Mouse (Mus musculus): Measurements from ENCODE around the gene Csad.

Csad gene

DNA sequence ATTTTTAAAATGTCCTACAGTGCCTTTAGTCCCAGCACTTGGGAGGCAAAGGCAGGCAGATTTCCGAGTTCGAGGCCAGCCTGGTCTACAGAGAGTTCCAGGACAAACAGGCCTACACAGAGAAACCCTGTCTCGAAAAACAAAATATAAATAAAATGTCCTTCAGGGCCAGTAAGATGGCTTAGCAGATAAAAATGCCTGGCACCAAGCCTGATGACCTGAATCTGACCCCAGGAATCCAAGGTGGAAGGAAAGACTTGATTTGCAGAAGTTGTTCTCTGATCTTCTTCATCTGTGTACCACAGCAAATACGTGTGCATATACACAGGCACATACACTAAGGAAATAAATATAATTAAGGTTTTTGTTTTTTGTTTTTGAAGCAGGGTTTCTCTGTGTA is 9.2 kb downstream of the Csad start:
- DNase-seq: no peak

DNA sequence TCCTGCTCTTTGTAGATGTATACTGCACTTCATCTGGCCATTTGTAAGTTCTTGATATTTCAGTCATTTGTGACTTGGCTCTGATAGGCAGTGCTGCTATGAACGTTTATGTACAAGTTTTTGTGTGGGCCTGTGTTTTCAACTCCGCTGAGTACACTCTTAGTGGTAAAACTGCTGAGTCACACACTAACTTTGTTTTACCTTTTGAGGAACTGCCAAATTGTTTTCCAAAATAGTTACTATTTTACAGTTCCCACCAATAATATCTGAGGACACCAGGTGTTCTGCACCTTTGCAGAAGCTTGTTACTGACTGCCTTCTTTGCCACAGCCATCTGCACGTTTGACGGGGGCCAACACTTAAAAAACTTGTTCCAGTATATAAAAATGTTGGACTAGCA is 10.1 kb downstream of the Csad start:
- no peak for DNase-seq

DNA sequence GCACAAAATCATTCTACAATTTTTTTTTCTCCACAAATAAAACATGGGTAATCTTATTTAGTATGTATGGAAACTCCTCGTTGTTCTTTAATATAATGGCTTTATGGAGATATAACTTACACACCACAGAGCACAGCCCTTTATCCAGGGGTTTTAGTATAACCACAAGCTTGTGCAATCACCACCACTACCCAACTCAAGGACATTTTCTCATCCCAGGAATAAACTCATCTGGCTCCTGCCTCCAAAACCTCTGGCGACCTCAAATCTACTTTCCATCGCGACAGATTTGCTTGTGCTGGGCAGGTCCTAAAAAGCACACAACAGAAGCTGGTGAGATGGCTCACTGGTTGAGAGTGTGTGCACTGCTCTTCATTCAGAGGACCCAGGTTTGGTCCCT is 10.9 kb downstream of the Csad start:
- DNase-seq: no peak

DNA sequence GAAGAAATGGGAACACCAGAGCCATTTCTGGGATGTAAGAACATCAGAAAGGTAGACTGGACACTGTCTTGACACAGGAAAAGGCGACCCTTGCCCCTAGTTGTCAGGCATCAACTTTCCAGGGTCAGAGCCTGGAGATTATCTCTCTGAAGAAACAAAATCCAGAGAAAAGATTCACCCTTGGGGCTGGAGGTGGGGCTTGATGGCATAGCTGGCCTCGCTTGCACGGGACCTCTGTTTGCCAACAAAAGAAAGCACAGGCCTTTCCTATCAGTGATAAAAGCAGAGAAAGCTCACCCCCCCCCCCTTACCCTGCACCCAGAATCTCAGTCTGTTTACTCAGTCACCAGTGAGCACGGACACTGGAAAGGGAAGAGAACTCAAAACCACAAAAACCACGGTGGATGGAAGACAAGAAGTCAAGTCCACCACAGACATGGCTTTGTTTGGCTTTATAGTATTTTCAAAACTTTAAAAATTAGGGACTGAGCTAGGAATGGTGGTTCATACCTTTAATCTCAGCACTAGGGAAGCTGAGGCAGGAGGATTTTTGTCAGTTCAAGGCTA is 11.6 kb downstream of the Csad start:
- DNase-seq: no peak

DNA sequence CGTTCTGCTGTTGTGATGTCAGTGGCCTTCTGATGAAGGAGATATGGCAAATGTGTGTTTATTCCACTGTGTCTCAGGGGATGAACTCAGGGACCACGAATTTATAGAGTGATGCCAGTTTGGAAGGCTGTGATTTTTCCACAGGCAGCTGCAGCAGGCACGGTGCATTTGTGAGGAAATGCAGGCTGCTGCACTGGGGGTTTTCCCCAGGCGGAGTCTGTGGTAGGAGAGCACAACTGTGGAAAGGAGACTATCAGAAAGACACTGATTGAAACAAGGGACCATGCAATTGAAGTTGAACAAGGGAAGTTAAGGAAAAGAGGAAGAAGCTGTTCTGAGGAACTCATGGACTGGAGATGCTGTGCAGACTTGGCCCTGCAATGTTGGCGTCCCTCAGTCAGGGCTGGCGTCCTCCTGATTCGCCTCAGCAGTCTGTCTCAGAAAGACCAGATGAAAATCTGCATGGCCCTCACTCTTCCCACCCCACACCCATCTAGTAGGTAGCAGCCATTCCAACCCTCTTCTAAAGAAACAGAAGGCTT is 12.2 kb downstream of the Csad start:
- no peak for DNase-seq

GRCm38 (mm10) chr15:102191699-102192098 is 12.8 kb downstream of the Csad start:
- no peak for DNase-seq

DNA sequence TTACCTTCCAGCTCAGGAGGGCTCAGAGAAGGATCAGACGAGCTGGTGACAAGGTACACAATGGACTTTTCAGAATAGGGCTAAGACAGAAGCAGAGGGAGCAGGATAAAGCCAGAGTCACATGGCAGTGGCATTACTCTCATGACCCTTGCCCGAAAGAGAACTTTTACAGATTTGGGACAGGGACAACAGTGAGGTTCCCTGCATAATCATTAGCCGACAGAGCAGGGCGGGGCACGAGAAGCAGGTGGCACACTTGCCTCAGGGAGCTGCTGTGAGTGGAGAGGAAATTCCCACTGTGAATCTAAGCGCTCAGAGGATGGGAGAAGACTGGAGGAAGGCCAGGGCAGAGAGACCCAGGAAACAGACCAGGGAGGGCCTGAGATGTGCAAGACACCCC is 15.6 kb downstream of the Csad start:
- no peak for DNase-seq

DNA sequence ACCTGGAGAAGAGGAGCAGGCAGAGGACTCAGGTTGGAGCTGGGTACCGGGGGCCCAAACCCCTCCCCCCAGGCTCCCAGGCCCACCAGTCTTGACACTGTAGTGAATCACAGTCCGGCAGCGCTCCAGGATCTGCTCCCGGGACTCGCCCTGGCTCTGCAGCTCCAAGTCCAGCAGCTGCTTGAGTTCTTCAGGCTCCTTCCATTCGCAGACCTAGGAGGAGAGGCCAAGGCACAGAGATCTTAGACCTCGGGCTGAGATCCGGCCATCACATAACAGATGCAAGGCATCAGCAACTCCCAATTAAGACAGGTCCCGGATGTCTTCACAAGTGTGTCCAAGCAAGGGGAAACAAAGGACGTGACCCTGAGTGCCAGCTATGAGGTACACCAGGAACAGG is 16.4 kb downstream of the Csad start:
- no peak for DNase-seq

GRCm38 (mm10) chr15:102186239-102186638 is 18.3 kb downstream of the Csad start:
- DNase-seq: no peak

DNA sequence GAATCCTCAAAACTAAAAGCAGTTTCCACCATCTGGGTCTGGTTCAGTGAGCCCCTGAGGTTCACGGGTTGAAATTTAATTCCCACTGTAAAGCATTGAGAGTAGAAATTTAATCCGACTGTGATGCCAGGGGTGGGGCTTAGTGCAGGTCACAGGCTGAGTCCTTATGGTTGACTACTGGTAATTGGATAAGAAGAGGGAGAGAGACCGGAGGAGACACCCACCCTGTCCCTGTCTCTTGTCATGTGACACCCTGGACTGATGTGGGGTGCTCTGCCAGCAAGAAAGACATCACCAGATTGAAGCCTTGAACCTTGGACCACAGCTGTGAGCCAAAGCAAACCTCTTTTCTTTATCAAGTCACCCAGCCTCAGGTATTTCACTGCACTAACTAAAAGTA is 21.4 kb downstream of the Csad start:
- DNase-seq: no peak

GRCm38 (mm10) chr15:102179924-102180323 is 24.6 kb downstream of the Csad start:
- DNase-seq: no peak

DNA sequence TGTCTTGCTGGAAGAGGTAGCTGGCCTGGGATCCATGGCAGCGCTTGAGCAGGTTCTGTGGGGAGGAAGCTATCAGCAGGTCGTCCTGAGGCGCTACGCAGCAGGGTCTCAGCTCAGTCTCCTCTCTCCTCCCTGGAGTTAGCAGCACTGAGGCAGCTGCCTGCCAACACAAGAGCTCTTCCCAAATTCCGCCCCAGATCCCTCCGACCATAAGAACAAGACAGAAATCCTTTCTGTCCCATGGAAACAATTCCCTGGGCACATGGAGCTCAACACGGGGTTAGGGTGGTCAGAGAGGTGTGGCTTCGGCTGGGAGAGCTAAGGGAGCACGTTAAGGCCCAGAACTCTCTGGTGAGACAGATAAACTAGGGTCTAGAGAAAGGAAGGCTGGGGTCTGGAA is 25.4 kb downstream of the Csad start:
- no peak for DNase-seq

- peak; percentile 91 for DNase-seq
These were observed 26.2 kb downstream of the Csad start for GRCm38 (mm10) chr15:102178279-102178678.

DNA sequence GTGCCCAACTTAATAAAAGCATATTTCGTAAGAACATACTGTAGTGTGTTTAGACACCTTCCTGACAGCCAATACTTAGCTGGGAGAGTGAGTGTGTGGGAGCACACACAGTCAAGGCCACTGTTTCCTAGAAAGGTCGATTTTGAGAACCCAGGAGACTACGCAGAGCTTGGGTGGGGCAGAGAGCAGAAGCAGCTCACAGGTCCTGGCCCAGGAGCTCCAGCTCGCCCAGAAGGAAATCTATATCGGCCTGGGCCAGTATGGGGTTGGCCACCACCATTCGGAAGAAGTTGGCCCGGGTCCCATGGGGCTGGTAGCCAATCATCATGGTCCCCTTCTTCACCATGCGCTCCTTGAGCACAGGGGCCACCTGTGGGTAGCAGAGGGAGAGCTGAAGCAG is 27.1 kb downstream of the Csad start:
- no peak for DNase-seq

GRCm38 (mm10) chr15:102176571-102177316 is 27.8 kb downstream of the Csad start:
- DNase-seq: no peak

GRCm38 (mm10) chr15:102175736-102176319 is 28.7 kb downstream of the Csad start:
- no peak for DNase-seq

DNA sequence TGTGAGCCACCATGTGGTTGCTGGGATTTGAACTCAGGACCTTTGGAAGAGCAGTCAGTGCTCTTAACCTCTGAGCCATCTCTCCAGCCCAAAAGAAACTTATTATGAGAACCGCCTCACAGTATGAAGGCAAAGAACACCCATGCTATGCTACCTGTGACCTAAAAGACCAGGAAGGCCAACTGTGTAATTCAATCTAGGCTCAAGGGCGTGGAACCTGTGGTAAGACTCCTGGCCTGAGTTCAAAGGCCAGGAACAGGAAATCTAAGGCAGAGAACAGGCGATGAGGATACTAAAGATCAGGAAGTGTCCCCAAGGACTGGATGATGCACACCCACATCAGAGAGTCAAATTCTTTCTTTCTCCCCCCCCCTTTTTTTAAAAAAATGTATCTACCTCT is 30.9 kb downstream of the Csad start:
- DNase-seq: no peak

DNA sequence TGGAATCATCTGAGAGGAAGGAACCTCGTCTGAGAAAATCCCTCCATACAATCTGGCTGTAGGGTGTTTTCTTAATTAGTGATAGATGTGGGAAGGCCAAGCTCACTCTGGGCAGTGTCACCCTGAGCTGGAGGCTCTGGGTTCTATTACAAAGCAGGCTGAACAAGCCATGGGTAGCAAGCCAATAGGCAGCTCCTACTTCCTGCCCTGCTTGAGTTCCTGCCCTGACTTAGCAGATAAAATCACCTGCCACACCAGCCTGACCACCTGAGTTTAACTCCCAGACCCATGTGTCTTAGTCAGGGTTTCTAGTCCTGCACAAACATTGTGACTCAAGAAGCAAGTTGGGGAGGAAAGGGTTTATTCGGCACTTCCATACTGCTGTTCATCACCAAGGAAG is 35.5 kb downstream of the Csad start:
- no peak for DNase-seq

- DNase-seq: no peak
These were observed 36.9 kb downstream of the Csad start for GRCm38 (mm10) chr15:102167620-102168021.

GRCm38 (mm10) chr15:102165468-102166100 is 38.9 kb downstream of the Csad start:
- DNase-seq: no peak

DNA sequence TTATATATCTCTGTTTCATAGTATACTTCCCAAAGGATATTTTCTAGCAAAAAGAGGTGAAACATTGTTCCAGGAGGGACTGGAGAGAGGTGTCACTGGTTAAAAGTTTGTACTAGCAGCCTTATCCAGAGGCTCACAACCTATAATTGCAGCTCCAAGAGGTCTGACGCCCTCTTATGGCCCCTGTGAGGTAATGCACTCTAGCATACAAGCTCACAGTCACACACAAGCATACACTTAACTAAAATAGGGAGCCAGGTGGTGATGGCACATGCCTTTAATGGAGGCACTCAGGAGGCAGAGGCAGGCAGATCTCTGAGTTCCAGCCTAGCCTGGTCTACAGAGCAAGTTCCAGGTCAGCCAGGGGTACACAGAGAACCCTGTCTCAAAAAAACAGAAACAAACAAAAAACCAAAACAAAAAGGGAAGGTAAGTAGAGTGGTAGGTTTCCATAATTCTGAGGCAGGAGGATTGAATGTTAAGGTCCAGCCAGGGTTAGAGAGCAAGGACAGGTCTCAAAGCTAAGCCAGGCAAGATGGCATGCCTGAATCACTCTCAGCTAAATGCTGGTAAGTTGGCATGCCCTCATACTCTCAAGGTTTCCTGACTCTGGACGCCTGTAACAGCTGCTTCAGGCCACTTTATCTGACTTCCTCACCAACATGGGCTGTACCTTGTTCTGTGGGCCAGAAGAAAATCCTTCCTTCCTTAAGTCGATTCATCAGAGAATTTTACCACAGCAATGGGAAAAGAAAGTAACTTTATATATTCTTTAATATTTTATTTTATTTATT is 40.4 kb downstream of the Csad start:
- no peak for DNase-seq

DNA sequence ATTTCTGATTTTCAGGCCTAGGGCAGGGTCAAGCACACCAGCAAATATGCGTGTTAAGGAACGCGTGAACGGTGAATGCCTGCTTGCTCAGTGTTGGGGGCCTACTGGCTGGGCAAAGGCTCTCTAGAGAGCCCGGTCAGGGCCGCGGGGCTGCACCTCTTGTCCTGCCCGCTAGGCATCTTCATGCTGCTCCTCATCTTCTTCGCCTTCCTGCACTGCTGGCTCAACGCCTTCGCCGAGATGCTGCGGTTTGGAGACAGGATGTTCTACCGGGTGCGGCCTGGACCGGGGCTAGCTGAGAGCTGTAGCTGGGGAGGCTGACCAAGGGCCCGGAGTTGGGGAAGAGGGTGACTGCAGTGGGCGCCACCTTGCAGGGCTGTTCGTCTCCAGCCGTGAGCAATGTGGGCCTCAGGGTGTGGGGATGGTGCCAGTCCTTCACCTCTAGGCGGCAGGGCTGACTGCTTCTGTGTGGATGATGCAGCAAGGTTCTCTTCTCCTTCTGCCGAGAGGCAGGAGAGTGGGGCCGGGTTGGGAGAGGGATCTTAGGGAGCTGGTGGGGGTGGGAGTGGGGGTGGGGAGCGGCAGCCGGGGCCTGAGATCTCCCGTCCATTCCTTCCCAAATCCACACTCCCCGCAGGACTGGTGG is 44.0 kb downstream of the Csad start:
- no peak for DNase-seq
